Mouse (Mus musculus) hindbrain, embryonic 13.5 days (tissue): ENCODE results near the gene 2900026A02Rik. TPM values are rescaled to one million over a fixed set of nuclear protein-coding genes. Genes with fewer than 3 reads are reported as not detected.
A peak's percentile ranks its signal among the peaks of the same experiment; 100 is the strongest.

Source experiments
- ATAC-seq: fragments of 200-750 bp; cut with Nextera tagmentation; 2 replicates; pipeline ENCODE4 v1.8.0; 2017; ENCODE audit warnings: moderate TSS enrichment; ENCODE audit not compliant: low FRiP score
- H3K27ac ChIP-seq: fragments of 300-500 bp; sonication (generic); 2 replicates; pipeline ENCODE4 v1.5.1; 2015; ENCODE audit warnings: inconsistent platforms, mild to moderate bottlenecking, moderate library complexity
- H3K27me3 ChIP-seq: fragments of 300-500 bp; sonication (generic); 2 replicates; pipeline ENCODE4 v1.6.1; 2015; ENCODE audit warnings: mild to moderate bottlenecking, inconsistent platforms
- H3K36me3 ChIP-seq: fragments of 300-500 bp; sonication (generic); 2 replicates; pipeline ENCODE4 v1.6.1; 2015; ENCODE audit warnings: mild to moderate bottlenecking, inconsistent platforms
- H3K4me1 ChIP-seq: fragments of 300-500 bp; sonication (generic); replicated peaks from 2 replicates; pipeline ENCODE4 v1.6.1; 2015; ENCODE audit warnings: inconsistent platforms
- H3K4me2 ChIP-seq: fragments of 300-500 bp; sonication (generic); 2 replicates; pipeline ENCODE4 v1.6.1; 2015; ENCODE audit warnings: inconsistent platforms, mild to moderate bottlenecking, moderate library complexity
- H3K4me3 ChIP-seq: fragments of 300-500 bp; sonication (generic); 2 replicates; pipeline ENCODE4 v1.5.1; 2015; ENCODE audit warnings: mild to moderate bottlenecking, inconsistent platforms
- H3K9ac ChIP-seq: fragments of 300-500 bp; sonication (generic); 2 replicates; pipeline ENCODE4 v1.6.1; 2015; ENCODE audit warnings: mild to moderate bottlenecking, inconsistent platforms
- H3K9me3 ChIP-seq: fragments of 300-500 bp; sonication (generic); 2 replicates; pipeline ENCODE4 v1.6.1; 2016; ENCODE audit warnings: inconsistent platforms
- WGBS: fragments of 180-500 bp; shearing (Covaris S2); methylation state at CpG from one replicate; pipeline ENCODE4 v1.1.7; 2015; 5-methylcytosine and 5-hydroxymethylcytosine counted together
- polyA plus RNA-seq: library from polyadenylated mRNA; unstranded; fragments of >200 nt; fragmentation: Nextera tagmentation; extraction: Ambion mirVana; gene quantifications from 2 replicates; pipeline ENCODE4 v1.2.1, GENCODE M21; 2015

2900026A02Rik gene
- polyA plus RNA-seq = 2.4 and 2.7 TPM in 2 replicates

GRCm38 (mm10) chr5:113221147-113221865 lies at the start of gene 2900026A02Rik:
2900026A02Rik (minus strand) TSS chr5:113221236.
- no peak within 1 kb of the TSS for H3K27ac ChIP-seq
- H3K36me3 ChIP-seq = no peaks in the 10 kb centered on the region
- H3K9ac ChIP-seq = peak within 1 kb of the TSS; percentile 70
- whole genome bisulfite sequencing = 9% methylated on average over 48 of the region's 62 CpGs
- H3K4me1 ChIP-seq = peaks cover 18% of the 10 kb centered on the region
- peak within 1 kb of the TSS; percentile 57 for H3K4me3 ChIP-seq
- peaks cover 21% of the 10 kb centered on the region for H3K27me3 ChIP-seq
- peak; percentile 37; the same call in 1 of the 2 replicates for ATAC-seq
- no peaks in the 10 kb centered on the region for H3K9me3 ChIP-seq
- peak within 1 kb of the TSS; percentile 86 for H3K4me2 ChIP-seq

- Histone ChIP-seq H3K9ac (no peak overlapping the region), H3K4me3 (no peak overlapping the region), H3K4me2 (no peak overlapping the region), H3K27me3 (no peaks in the 10 kb centered on the region), H3K9me3 (no peaks in the 10 kb centered on the region), H3K27ac (no peak overlapping the region), H3K36me3 (peaks cover 63% of the 10 kb centered on the region), H3K4me1 (no peaks in the 10 kb centered on the region)
- no peak for ATAC-seq
- 81% methylated on average over 3 of the region's 3 CpGs for WGBS
Observed at GRCm38 (mm10) chr5:113270043-113270442, 49.0 kb upstream of the 2900026A02Rik start.

GRCm38 (mm10) chr5:113268246-113268645 lies 47.2 kb upstream of the 2900026A02Rik start:
- no peak overlapping the region for H3K27ac ChIP-seq
- H3K9ac ChIP-seq = no peak overlapping the region
- H3K9me3 ChIP-seq = no peaks in the 10 kb centered on the region
- H3K27me3 ChIP-seq = no peaks in the 10 kb centered on the region
- H3K4me2 ChIP-seq = no peak overlapping the region
- no peak for ATAC-seq
- no peak overlapping the region for H3K4me3 ChIP-seq
- no peaks in the 10 kb centered on the region for H3K4me1 ChIP-seq
- H3K36me3 ChIP-seq = peaks cover 62% of the 10 kb centered on the region

- no peak overlapping the region for H3K4me2 ChIP-seq
- H3K9me3 ChIP-seq = no peaks in the 10 kb centered on the region
- no peak overlapping the region for H3K9ac ChIP-seq
- no peaks in the 10 kb centered on the region for H3K27me3 ChIP-seq
- no peaks in the 10 kb centered on the region for H3K4me1 ChIP-seq
- 86% methylated on average over 8 of the region's 8 CpGs for WGBS
- H3K27ac ChIP-seq = no peak overlapping the region
- no peak overlapping the region for H3K4me3 ChIP-seq
- H3K36me3 ChIP-seq = peaks cover 75% of the 10 kb centered on the region
- ATAC-seq = no peak
Observed at GRCm38 (mm10) chr5:113265637-113266036, 44.6 kb upstream of the 2900026A02Rik start.

- ATAC-seq = no peak
- Histone ChIP-seq H3K36me3 (peaks cover 85% of the 10 kb centered on the region), H3K4me1 (no peaks in the 10 kb centered on the region), H3K27me3 (no peaks in the 10 kb centered on the region), H3K4me2 (no peak overlapping the region), H3K27ac (no peak overlapping the region), H3K9ac (no peak overlapping the region), H3K4me3 (no peak overlapping the region), H3K9me3 (no peaks in the 10 kb centered on the region)
- 96% methylated on average over 11 of the region's 11 CpGs for WGBS
Observed at GRCm38 (mm10) chr5:113250806-113251205, 29.8 kb upstream of the 2900026A02Rik start.

GRCm38 (mm10) chr5:113249263-113249930 lies 28.4 kb upstream of the 2900026A02Rik start:
- Histone ChIP-seq H3K9ac (no peak overlapping the region), H3K4me1 (no peaks in the 10 kb centered on the region), H3K4me2 (no peak overlapping the region), H3K27me3 (no peaks in the 10 kb centered on the region), H3K4me3 (no peak overlapping the region), H3K9me3 (no peaks in the 10 kb centered on the region), H3K27ac (no peak overlapping the region), H3K36me3 (peaks cover 80% of the 10 kb centered on the region)
- no peak for ATAC-seq
- WGBS = 89% methylated on average over 8 of the region's 8 CpGs

GRCm38 (mm10) chr5:113230196-113230595 lies 9.2 kb upstream of the 2900026A02Rik start:
- WGBS = 84% methylated on average over 5 of the region's 5 CpGs
- no peak overlapping the region for H3K4me3 ChIP-seq
- H3K4me1 ChIP-seq = peaks cover 18% of the 10 kb centered on the region
- no peak overlapping the region for H3K9ac ChIP-seq
- H3K9me3 ChIP-seq = no peaks in the 10 kb centered on the region
- H3K4me2 ChIP-seq = no peak overlapping the region
- no peaks in the 10 kb centered on the region for H3K36me3 ChIP-seq
- no peak for ATAC-seq
- no peak overlapping the region for H3K27ac ChIP-seq
- no peaks in the 10 kb centered on the region for H3K27me3 ChIP-seq

GRCm38 (mm10) chr5:113226632-113227102 lies 5.6 kb upstream of the 2900026A02Rik start, which contains the start of gene Tmem211:
Tmem211 (plus strand) TSS chr5:113226909.
- ATAC-seq = peak; percentile 81
- peak within 1 kb of the TSS; percentile 23 for H3K4me3 ChIP-seq
- H3K9ac ChIP-seq = peak within 1 kb of the TSS; percentile 61
- under 1% methylated on average over 13 of the region's 13 CpGs for WGBS
- H3K9me3 ChIP-seq = no peaks in the 10 kb centered on the region
- H3K27ac ChIP-seq = peak within 1 kb of the TSS; percentile 60
- H3K36me3 ChIP-seq = no peaks in the 10 kb centered on the region
- H3K4me2 ChIP-seq = peak within 1 kb of the TSS; percentile 51
- H3K4me1 ChIP-seq = peaks cover 18% of the 10 kb centered on the region
- no peaks in the 10 kb centered on the region for H3K27me3 ChIP-seq

GRCm38 (mm10) chr5:113225686-113226435 lies 4.8 kb upstream of the 2900026A02Rik start:
- Histone ChIP-seq H3K9me3 (no peaks in the 10 kb centered on the region), H3K9ac (peak overlapping the region; percentile 61), H3K4me2 (peak overlapping the region; percentile 51), H3K4me3 (peak overlapping the region; percentile 23), H3K4me1 (peaks cover 18% of the 10 kb centered on the region), H3K27me3 (peaks cover 5% of the 10 kb centered on the region; the same call in 1 of the 2 replicates), H3K27ac (peak overlapping the region; percentile 60), H3K36me3 (no peaks in the 10 kb centered on the region)
- ATAC-seq = peak; percentile 17; the same call in 1 of the 2 replicates
- 11% methylated on average over 25 of the region's 25 CpGs for WGBS

- H3K9ac ChIP-seq = no peak overlapping the region
- H3K4me3 ChIP-seq = no peak overlapping the region
- H3K36me3 ChIP-seq = no peaks in the 10 kb centered on the region
- no peak overlapping the region for H3K4me2 ChIP-seq
- H3K4me1 ChIP-seq = peaks cover 24% of the 10 kb centered on the region
- H3K27ac ChIP-seq = no peak overlapping the region
- no peaks in the 10 kb centered on the region for H3K9me3 ChIP-seq
- peaks cover 11% of the 10 kb centered on the region; the same call in 1 of the 2 replicates for H3K27me3 ChIP-seq
- no peak for ATAC-seq
- 14% methylated on average over 10 of the region's 10 CpGs for WGBS
Observed at GRCm38 (mm10) chr5:113225271-113225670, 4.2 kb upstream of the 2900026A02Rik start.

- H3K9me3 ChIP-seq = no peaks in the 10 kb centered on the region
- no peak overlapping the region for H3K9ac ChIP-seq
- H3K27ac ChIP-seq = no peak overlapping the region
- no peak for ATAC-seq
- peaks cover 21% of the 10 kb centered on the region for H3K27me3 ChIP-seq
- H3K4me1 ChIP-seq = peaks cover 25% of the 10 kb centered on the region
- WGBS = 60% methylated on average over 4 of the region's 4 CpGs
- H3K4me2 ChIP-seq = no peak overlapping the region
- no peaks in the 10 kb centered on the region for H3K36me3 ChIP-seq
- H3K4me3 ChIP-seq = no peak overlapping the region
Observed at GRCm38 (mm10) chr5:113223888-113224287, 2.9 kb upstream of the 2900026A02Rik start.
